Mouse (Mus musculus) liver, adult 2 months (tissue): ENCODE results near the gene Fig4. TPM values are rescaled to one million over a fixed set of nuclear protein-coding genes. Genes with fewer than 3 reads are reported as not detected.

Experiments
- DNase-seq: peaks from one replicate; pipeline ENCODE4 v3.0.0-alpha.2; 2011; ENCODE audit warnings: low read depth, low spot score; ENCODE audit errors: extremely low read depth
- H3K27ac ChIP-seq: fragments of 200-500 bp; replicated peaks from 2 replicates; pipeline ENCODE4 v1.5.1; 2012; ENCODE audit warnings: low read depth, mild to moderate bottlenecking, control low read depth, inconsistent platforms, low read length; ENCODE audit not compliant: insufficient read depth
- H3K27me3 ChIP-seq: fragments of 200-500 bp; 2 replicates; pipeline ENCODE4 v1.6.1; 2012; ENCODE audit warnings: mild to moderate bottlenecking, moderate library complexity, low read length, inconsistent platforms; ENCODE audit not compliant: control insufficient read depth, insufficient read depth
- H3K36me3 ChIP-seq: fragments of 200-500 bp; 2 replicates; pipeline ENCODE4 v1.6.1; 2012; ENCODE audit warnings: low read length, inconsistent platforms; ENCODE audit not compliant: control insufficient read depth, insufficient read depth
- H3K4me1 ChIP-seq: fragments of 200-500 bp; 2 replicates; pipeline ENCODE4 v1.6.1; 2011; ENCODE audit warnings: low read length; ENCODE audit not compliant: control insufficient read depth, insufficient read depth
- H3K4me3 ChIP-seq: fragments of 200-500 bp; 2 replicates; pipeline ENCODE4 v1.5.1; 2011; ENCODE audit warnings: low read depth, mild to moderate bottlenecking, control low read depth, low read length, moderate library complexity; ENCODE audit not compliant: insufficient read depth
- H3K79me2 ChIP-seq: fragments of 200-500 bp; 2 replicates; pipeline ENCODE4 v1.6.1; 2012; ENCODE audit warnings: inconsistent platforms, mild to moderate bottlenecking, low read length, moderate library complexity; ENCODE audit not compliant: control insufficient read depth, insufficient read depth
- H3K9ac ChIP-seq: fragments of 200-500 bp; 2 replicates; pipeline ENCODE4 v1.6.1; 2012; ENCODE audit warnings: low read depth, mild to moderate bottlenecking, control low read depth, inconsistent platforms, low read length
- CTCF ChIP-seq: fragments of 200-500 bp; IDR thresholded peaks from 2 replicates; pipeline ENCODE4 v1.5.1; 2011; ENCODE audit warnings: low read depth, low read length, control low read depth
- POLR2A ChIP-seq: fragments of 200-500 bp; IDR thresholded peaks from 2 replicates; pipeline ENCODE4 v1.6.1; 2011; ENCODE audit warnings: low read length, control low read depth; ENCODE audit not compliant: insufficient read depth; ENCODE audit errors: extremely low read depth
- WGBS: fragments of 180-500 bp; shearing (Covaris S2); methylation state at CpG from one replicate; pipeline ENCODE4 v1.1.7; 2018; 5-methylcytosine and 5-hydroxymethylcytosine counted together
- polyA plus RNA-seq: library from polyadenylated mRNA; depleted of rRNA; stranded (reverse); fragments of >200 nt; gene quantifications from 2 replicates; pipeline ENCODE4 v1.2.3, GENCODE M21; 2012
- total RNA-seq: library from RNA; depleted of rRNA; stranded (reverse); fragments of >200 nt; gene quantifications from 2 replicates; pipeline ENCODE4 v1.2.3, GENCODE M21; 2014

Fig4 gene
- total and polyA plus RNA-seq, 2 experiments: 5.1 to 12.9 TPM

- Histone ChIP-seq H3K27me3 (no peaks in the 10 kb centered on the region), H3K79me2 (no peaks in the 10 kb centered on the region), H3K9ac (no peak overlapping the region), H3K4me3 (no peak overlapping the region), H3K4me1 (no peaks in the 10 kb centered on the region), H3K27ac (no peak overlapping the region), H3K36me3 (peaks cover 17% of the 10 kb centered on the region)
- no peak for DNase-seq
- 92% methylated on average over 2 of the region's 2 CpGs for WGBS
- TF ChIP-seq CTCF (no peak), POLR2A (no peak)
These were observed 67.0 kb downstream of the Fig4 start for GRCm38 (mm10) chr10:41236020-41236419.

- Histone ChIP-seq H3K79me2 (no peaks in the 10 kb centered on the region), H3K27ac (no peak overlapping the region), H3K4me1 (no peaks in the 10 kb centered on the region), H3K9ac (no peak overlapping the region), H3K4me3 (no peak overlapping the region), H3K36me3 (peaks cover 17% of the 10 kb centered on the region), H3K27me3 (no peaks in the 10 kb centered on the region)
- no peak for DNase-seq
- no peak for TF ChIP-seq POLR2A
- no peak for TF ChIP-seq CTCF
- WGBS: 98% methylated on average over 3 of the region's 3 CpGs
These were observed 67.5 kb downstream of the Fig4 start for GRCm38 (mm10) chr10:41235584-41235983.

GRCm38 (mm10) chr10:41235159-41235558 is 67.9 kb downstream of the Fig4 start:
- H3K79me2 ChIP-seq: no peaks in the 10 kb centered on the region
- H3K9ac ChIP-seq: no peak overlapping the region
- no peak overlapping the region for H3K4me3 ChIP-seq
- TF ChIP-seq CTCF (no peak), POLR2A (no peak)
- peaks cover 15% of the 10 kb centered on the region for H3K36me3 ChIP-seq
- WGBS: 90% methylated on average over 2 of the region's 2 CpGs
- H3K27ac ChIP-seq: no peak overlapping the region
- no peaks in the 10 kb centered on the region for H3K4me1 ChIP-seq
- H3K27me3 ChIP-seq: no peaks in the 10 kb centered on the region
- no peak for DNase-seq

GRCm38 (mm10) chr10:41234552-41234951 is 68.5 kb downstream of the Fig4 start:
- H3K9ac ChIP-seq: no peak overlapping the region
- H3K27me3 ChIP-seq: no peaks in the 10 kb centered on the region
- no peaks in the 10 kb centered on the region for H3K79me2 ChIP-seq
- TF ChIP-seq CTCF (no peak), POLR2A (no peak)
- WGBS: 74% methylated on average over 9 of the region's 9 CpGs
- peak; percentile 41 for DNase-seq
- no peak overlapping the region for H3K27ac ChIP-seq
- no peaks in the 10 kb centered on the region for H3K4me1 ChIP-seq
- H3K36me3 ChIP-seq: peaks cover 13% of the 10 kb centered on the region
- H3K4me3 ChIP-seq: no peak overlapping the region

- no peak overlapping the region for H3K9ac ChIP-seq
- H3K36me3 ChIP-seq: peaks cover 10% of the 10 kb centered on the region; the same call in 1 of the 2 replicates
- no peak overlapping the region for H3K4me3 ChIP-seq
- DNase-seq: no peak
- WGBS: 87% methylated on average over 6 of the region's 6 CpGs
- H3K27ac ChIP-seq: no peak overlapping the region
- TF ChIP-seq CTCF (no peak), POLR2A (no peak)
- no peaks in the 10 kb centered on the region for H3K27me3 ChIP-seq
- H3K4me1 ChIP-seq: no peaks in the 10 kb centered on the region
- H3K79me2 ChIP-seq: no peaks in the 10 kb centered on the region
These were observed 69.9 kb downstream of the Fig4 start for GRCm38 (mm10) chr10:41233140-41233539.

- H3K4me3 ChIP-seq: no peak overlapping the region
- H3K27ac ChIP-seq: no peak overlapping the region
- H3K79me2 ChIP-seq: no peaks in the 10 kb centered on the region
- no peaks in the 10 kb centered on the region for H3K27me3 ChIP-seq
- 89% methylated on average over 6 of the region's 6 CpGs for WGBS
- no peak overlapping the region for H3K9ac ChIP-seq
- no peaks in the 10 kb centered on the region for H3K4me1 ChIP-seq
- H3K36me3 ChIP-seq: peaks cover 13% of the 10 kb centered on the region; the same call in 1 of the 2 replicates
- no peak for DNase-seq
- TF ChIP-seq POLR2A (no peak), CTCF (no peak)
These were observed 71.8 kb downstream of the Fig4 start for GRCm38 (mm10) chr10:41231163-41231835.
